8 mouse cellular contexts compared by ENCODE assay signal in the genomic region with DNA sequence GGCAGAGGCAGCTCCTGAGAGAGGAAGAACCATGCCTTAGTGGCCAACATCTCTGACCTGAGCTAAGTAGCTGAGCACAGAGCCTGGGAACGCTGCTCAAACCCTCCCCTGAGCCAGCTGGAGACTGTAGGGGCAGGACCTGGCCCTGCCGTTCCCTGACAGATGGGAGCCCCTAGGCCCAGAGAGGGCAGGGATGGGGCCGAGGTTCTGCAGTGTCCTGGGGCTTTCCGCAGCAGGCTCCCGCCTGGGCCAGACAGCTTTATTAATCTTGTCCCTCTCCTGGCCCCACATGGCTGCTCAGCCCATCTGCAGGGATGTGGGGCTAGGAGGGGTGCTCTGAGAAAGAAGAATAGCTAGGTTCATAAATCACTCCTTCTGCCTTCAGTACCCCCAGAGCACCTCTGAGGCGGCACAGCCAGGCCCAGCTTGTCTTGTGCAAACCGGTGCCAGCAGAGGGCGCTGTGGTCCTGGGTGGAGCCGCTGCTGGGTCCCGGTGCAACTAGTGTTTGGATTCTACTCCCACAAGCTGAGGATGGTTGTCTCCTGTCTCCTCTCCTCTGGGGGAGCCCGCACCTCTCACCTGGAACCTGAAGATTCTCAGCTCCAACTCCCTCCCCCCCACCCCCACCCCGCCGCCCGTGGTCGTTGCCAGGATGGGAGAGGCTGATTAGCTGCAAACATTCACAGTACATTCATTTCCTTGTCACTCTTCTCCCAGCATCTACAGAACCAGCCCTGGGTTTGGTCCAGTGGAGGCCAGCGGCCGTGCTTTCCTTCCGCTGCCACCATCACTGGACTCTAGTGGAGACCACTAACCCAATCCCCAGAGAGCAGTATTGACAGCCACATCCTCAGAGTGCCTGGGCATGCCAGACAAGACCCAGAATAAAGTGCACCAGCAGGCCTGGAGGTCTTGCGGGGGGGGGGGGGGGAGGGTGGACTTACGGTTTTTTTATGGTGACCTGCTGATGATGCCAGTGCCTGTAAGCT. TPM values are rescaled to one million over a fixed set of nuclear protein-coding genes. Genes with fewer than 3 reads are reported as not detected.
DNase-seq lines count a peak whose midpoint lies in the region; ATAC-seq and TF ChIP-seq lines count a peak whose summit lies in the region.

No protein-coding gene starts in this region.

- H3K36me3 ChIP-seq in ES-E14 (ENCODE audit: control insufficient read depth, insufficient read depth, low read length, poor library complexity, severe bottlenecking): no peaks in the 10 kb centered on the region
- no peaks in the 10 kb centered on the region for H3K36me3 ChIP-seq in forebrain, postnatal 0 days (ENCODE audit: insufficient read depth)
- H3K36me3 ChIP-seq in lung, embryonic 15.5 days: no peaks in the 10 kb centered on the region

- WGBS in forebrain, postnatal 0 days: 9% methylated on average over 20 of the region's 20 CpGs
- 13% methylated on average over 20 of the region's 20 CpGs for WGBS in lung, embryonic 15.5 days

- peak; percentile 60 for DNase-seq in ES-E14 (ENCODE audit: low read depth, low spot score)
- peak; percentile 88 for DNase-seq in cerebellum, adult 11 months
- DNase-seq in forebrain, postnatal 0 days: peak; percentile 92
- peak; percentile 90 to 96 for DNase-seq in heart, postnatal 36 days
- DNase-seq in layer of hippocampus, adult 2 months (ENCODE audit: low spot score in 2 of 2): peak; percentile 69 to 94
- DNase-seq in retina, embryonic 14.5 days (ENCODE audit: low spot score): peak; percentile 92
- DNase-seq in urinary bladder, adult 18-20 months (ENCODE audit: low spot score in 2 of 2): peak; percentile 68 to 75

- H3K4me2 ChIP-seq in forebrain, postnatal 0 days (ENCODE audit: low read depth): peak overlapping the region; percentile 8; the same call in 1 of the 2 replicates
- no peak overlapping the region; the same call in 1 of the 2 replicates for H3K4me2 ChIP-seq in lung, embryonic 15.5 days

- ATAC-seq in forebrain, postnatal 0 days: peak; percentile 76
- ATAC-seq in lung, embryonic 15.5 days (ENCODE audit: borderline replicate concordance, extremely low read depth, low FRiP score, low TSS enrichment): peak; percentile 41; the same call in 1 of the 2 replicates

- intact Hi-C loops in heart, postnatal 36 days (cut with DNase I): loop anchor here (1.0 to 10.0 kb wide), 4 partner anchors 76 to 438 kb away; no protein-coding TSS in a partner anchor

- no peak overlapping the region for H3K4me3 ChIP-seq in ES-E14 (ENCODE audit: insufficient read depth in 1 of 2, low read depth in 1 of 2, low read length in 2 of 2, poor library complexity in 1 of 2, severe bottlenecking in 1 of 2)
- H3K4me3 ChIP-seq in forebrain, postnatal 0 days (ENCODE audit: low read depth, low read length): no peak overlapping the region
- peak overlapping the region; percentile 8; the same call in 1 of the 2 replicates for H3K4me3 ChIP-seq in layer of hippocampus, adult 2 months
- H3K4me3 ChIP-seq in lung, embryonic 15.5 days: no peak overlapping the region

- in situ Hi-C loops in ES-E14 (cut with MboI; ENCODE audit: low sequenced_read_pairs in 2 of 2, unreplicated experiment in 2 of 2): loop anchor here in 1 of 2 experiments (10.0 kb wide), 1 partner anchor 108 kb away; a partner anchor contains a TSS

- no peaks in the 10 kb centered on the region for H3K27me3 ChIP-seq in forebrain, postnatal 0 days (ENCODE audit: insufficient read depth, low read length)
- H3K27me3 ChIP-seq in lung, embryonic 15.5 days: no peaks in the 10 kb centered on the region

- peaks cover 0 to 2% of the 10 kb centered on the region in 2 experiments; a peak in 1 of 4 replicates for H3K4me1 ChIP-seq in ES-E14 (ENCODE audit: control insufficient read depth in 2 of 2, insufficient read depth in 2 of 2, low read length in 2 of 2, poor library complexity in 1 of 2)
- peaks cover 16% of the 10 kb centered on the region for H3K4me1 ChIP-seq in forebrain, postnatal 0 days (ENCODE audit: insufficient read depth)
- H3K4me1 ChIP-seq in lung, embryonic 15.5 days: peaks cover 35% of the 10 kb centered on the region

- H3K9ac ChIP-seq in ES-E14 (ENCODE audit: insufficient read depth, low read depth, low read length, poor library complexity, severe bottlenecking): no peak overlapping the region
- H3K9ac ChIP-seq in forebrain, postnatal 0 days: peak overlapping the region; percentile 23; the same call in 1 of the 2 replicates
- no peak overlapping the region for H3K9ac ChIP-seq in lung, embryonic 15.5 days

- H3K9me3 ChIP-seq in ES-E14 (ENCODE audit: control insufficient read depth, insufficient read depth, low read depth, low read length): no peaks in the 10 kb centered on the region
- no peaks in the 10 kb centered on the region for H3K9me3 ChIP-seq in forebrain, postnatal 0 days (ENCODE audit: low read length)
- H3K9me3 ChIP-seq in lung, embryonic 15.5 days: no peaks in the 10 kb centered on the region

- H3K27ac ChIP-seq in ES-E14 (ENCODE audit: insufficient read depth, low read depth, low read length, poor library complexity, severe bottlenecking): no peak overlapping the region
- H3K27ac ChIP-seq in forebrain, postnatal 0 days (ENCODE audit: low read depth, low read length): peak overlapping the region; percentile 67; the same call in 1 of the 2 replicates
- H3K27ac ChIP-seq in layer of hippocampus, adult 2 months: peak overlapping the region; percentile 52; the same call in 1 of the 2 replicates
- H3K27ac ChIP-seq in lung, embryonic 15.5 days: peak overlapping the region; percentile 21; the same call in 1 of the 2 replicates

- TF ChIP-seq CTCF in forebrain, postnatal 0 days (IDR thresholded peaks at IDR 0.05; ENCODE audit: low read depth): peak; percentile 94
- peak; percentile 87 for TF ChIP-seq CTCF in layer of hippocampus, adult 2 months (conservative IDR thresholded peaks at IDR 0.05)

TF ChIP-seq in ES-E14, 5 proteins besides CTCF, POLR2A, EP300 and RAD21:
- TF ChIP-seq HCFC1 (IDR thresholded peaks at IDR 0.05; ENCODE audit: borderline replicate concordance, insufficient read depth, low read length) (no peak), ZC3H11A (IDR thresholded peaks at IDR 0.05; ENCODE audit: borderline replicate concordance, low read depth, low read length) (peak; percentile 60; the same call in 1 of the 2 replicates)

RNA-seq across cellular contexts. Expression of a gene that starts 39.6 kb away (rescaled TPM):
- total RNA-seq in ES-E14 (2012; rRNA removed): 21.7 and 39.3 TPM in 2 replicates
- total RNA-seq in forebrain, postnatal 0 days (2014; rRNA removed): 113 and 132 TPM in 2 replicates
- 95.2 and 123 TPM in 2 replicates for polyA plus RNA-seq in forebrain, postnatal 0 days (2015; fragmentation: Nextera tagmentation; extraction: Ambion mirVana)
- total RNA-seq in heart, postnatal 36 days (2021): 10 to 100 TPM; 32.8 to 43.4 TPM
- total RNA-seq in layer of hippocampus, adult 2 months (2021): 10 to 100 TPM; 87.6 to 89.0 TPM
- polyA plus RNA-seq in lung, embryonic 15.5 days (2015; fragmentation: Nextera tagmentation; extraction: Ambion mirVana): 24.9 and 29.7 TPM in 2 replicates
